Mouse (Mus musculus): ENCODE results near the gene Als2cr12.
"Not testable (repeated sequence)": the region's sequence is repeated elsewhere in the genome, so short reads cannot be mapped to it uniquely, and the experiment has no call there.

The Als2cr12 gene

GRCm38 (mm10) chr1:58613786-58614185 lies 82.0 kb downstream of the Als2cr12 start:
- DNase-seq (ENCODE audit: low read depth, low spot score), result peak; percentile 65

DNA sequence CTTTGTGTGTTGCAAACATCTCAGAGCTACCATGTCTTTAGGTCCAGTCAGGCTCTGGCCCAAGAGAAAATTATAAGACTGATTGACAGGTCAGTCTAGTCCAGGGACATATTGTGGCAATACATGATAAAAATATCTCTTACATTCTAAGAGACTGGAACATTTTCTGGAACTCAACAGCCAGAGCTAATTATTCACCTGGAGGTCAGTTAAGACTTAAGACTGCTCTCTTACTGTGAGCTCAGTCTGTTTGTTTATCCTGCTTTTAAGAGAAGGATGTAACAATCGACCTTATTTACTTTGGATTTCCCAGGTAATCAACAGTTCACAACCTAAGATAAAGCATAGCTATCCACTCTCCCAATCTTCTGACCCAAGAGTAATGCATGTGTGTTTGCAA lies 85.2 kb downstream of the Als2cr12 start:
- DNase-seq (ENCODE audit: low read depth, low spot score), result no peak

DNA sequence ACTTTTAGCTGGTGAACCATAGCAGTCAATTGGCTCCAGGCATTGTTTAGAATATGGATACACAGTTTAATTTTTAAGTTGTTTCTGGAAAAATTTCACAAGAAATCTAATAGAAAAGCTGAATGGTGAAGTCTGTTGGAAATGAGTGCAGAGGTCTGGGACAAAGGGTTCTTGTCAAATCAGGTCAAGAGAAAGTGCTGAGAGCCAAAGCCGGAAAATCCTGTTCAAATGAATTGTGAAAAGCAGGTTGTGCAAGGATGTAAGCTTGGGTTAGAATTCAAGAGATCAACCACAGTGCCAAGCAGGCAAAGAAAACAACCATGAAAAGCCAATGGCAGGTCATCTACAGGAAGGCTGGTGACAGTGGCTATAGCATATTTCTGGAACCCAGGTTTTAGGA lies 85.6 kb downstream of the Als2cr12 start:
- no peak for DNase-seq (ENCODE audit: low read depth, low spot score)

DNA sequence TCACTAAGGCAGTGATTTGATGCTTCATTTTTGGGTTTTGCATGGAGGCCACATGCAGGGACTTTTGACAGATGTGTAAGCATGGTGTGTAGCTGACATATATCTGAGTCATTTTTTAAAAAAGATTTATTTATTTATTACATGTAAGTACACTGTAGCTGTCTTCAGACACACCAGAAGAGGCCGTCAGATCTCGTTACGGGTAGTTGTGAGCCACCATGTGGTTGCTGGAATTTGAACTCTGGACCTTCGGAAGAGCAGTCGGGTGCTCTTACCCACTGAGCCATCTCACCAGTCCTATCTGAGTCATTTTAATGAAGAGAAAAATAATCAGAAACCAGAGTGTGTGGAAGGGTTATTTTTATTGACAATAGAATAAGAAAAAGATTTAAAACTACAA lies 86.2 kb downstream of the Als2cr12 start:
- not testable (repeated sequence) for DNase-seq (ENCODE audit: low read depth, low spot score)

GRCm38 (mm10) chr1:58603738-58604137 lies 92.1 kb downstream of the Als2cr12 start:
- no peak for DNase-seq (ENCODE audit: low read depth, low spot score)

DNA sequence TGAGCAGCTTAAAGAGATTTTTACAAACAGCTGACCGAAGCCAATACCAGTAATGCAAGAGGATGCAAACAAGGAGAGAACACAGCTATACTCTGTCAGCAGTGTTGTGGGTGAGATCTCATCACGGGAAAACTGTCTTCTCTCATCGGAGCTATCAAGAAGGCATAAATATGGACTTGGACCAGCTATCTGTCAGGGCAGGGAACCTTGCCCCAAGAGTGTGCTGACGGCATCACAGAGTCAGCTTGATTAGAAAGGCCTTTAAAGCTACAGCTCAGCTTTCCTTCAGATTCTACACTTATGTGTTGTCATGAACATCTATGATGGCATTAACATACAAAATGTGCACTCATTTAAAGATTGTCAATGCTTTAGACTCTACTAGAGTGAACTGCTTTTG lies 93.1 kb downstream of the Als2cr12 start:
- no peak for DNase-seq (ENCODE audit: low read depth, low spot score)
